Mouse (Mus musculus) spleen, adult 2 months (tissue): ENCODE measurements around the gene Fgfr2.

Source experiments
- CTCF ChIP-seq: fragments of 200-500 bp; IDR thresholded peaks from 2 replicates; pipeline ENCODE4 v1.5.1; 2011; ENCODE audit warnings: mild to moderate bottlenecking, inconsistent platforms; ENCODE audit not compliant: insufficient read depth, insufficient read length, insufficient replicate concordance; ENCODE audit errors: extremely low read depth
- POLR2A ChIP-seq: fragments of 200-500 bp; IDR thresholded peaks from 2 replicates; pipeline ENCODE4 v1.6.1; 2011; ENCODE audit warnings: low read depth, low read length, inconsistent platforms

GRCm38 (mm10) chr7:130884161-130884560 is 2239.0 kb downstream of the Fgfr2 start:
- TF ChIP-seq CTCF, result no peak
- TF ChIP-seq POLR2A, result no peak
